Mouse (Mus musculus) embryonic facial prominence, embryonic 10.5 days (tissue): Measurements from ENCODE around the gene Tspan14. TPM values are rescaled to one million over a fixed set of nuclear protein-coding genes. Genes with fewer than 3 reads are reported as not detected.

Source experiments
- DNase-seq: peaks from one replicate; pipeline ENCODE4 v3.0.0-alpha.2; 2017; ENCODE audit warnings: low spot score
- H3K27ac ChIP-seq: fragments of 300-500 bp; sonication (generic); replicated peaks from 2 replicates; pipeline ENCODE4 v1.5.1; 2016; ENCODE audit warnings: mild to moderate bottlenecking
- H3K27me3 ChIP-seq: fragments of 300-500 bp; sonication (generic); replicated peaks from 2 replicates; pipeline ENCODE4 v1.6.1; 2016; ENCODE audit warnings: low read depth, mild to moderate bottlenecking; ENCODE audit not compliant: poor library complexity, severe bottlenecking
- H3K36me3 ChIP-seq: fragments of 300-500 bp; sonication (generic); replicated peaks from 2 replicates; pipeline ENCODE4 v1.6.1; 2016; ENCODE audit warnings: mild to moderate bottlenecking, moderate library complexity
- H3K4me1 ChIP-seq: fragments of 300-500 bp; sonication (generic); 2 replicates; pipeline ENCODE4 v1.6.1; 2016
- H3K4me3 ChIP-seq: fragments of 300-500 bp; sonication (generic); 2 replicates; pipeline ENCODE4 v1.5.1; 2016; ENCODE audit warnings: mild to moderate bottlenecking, moderate library complexity
- H3K9me3 ChIP-seq: fragments of 300-500 bp; sonication (generic); 2 replicates; pipeline ENCODE4 v1.6.1; 2016; ENCODE audit warnings: mild to moderate bottlenecking
- WGBS: fragments of 180-500 bp; shearing (Covaris S2); methylation state at CpG from one replicate; pipeline ENCODE4 v1.1.7; 2016; 5-methylcytosine and 5-hydroxymethylcytosine counted together
- polyA plus RNA-seq: library from polyadenylated mRNA; unstranded; fragments of >200 nt; fragmentation: Nextera tagmentation; extraction: Ambion mirVana; gene quantifications from 2 replicates; pipeline ENCODE4 v1.2.1, GENCODE M21; 2016

Gene Tspan14
- polyA plus RNA-seq, 1 experiment from 2014 or later = 88.1 TPM

DNA sequence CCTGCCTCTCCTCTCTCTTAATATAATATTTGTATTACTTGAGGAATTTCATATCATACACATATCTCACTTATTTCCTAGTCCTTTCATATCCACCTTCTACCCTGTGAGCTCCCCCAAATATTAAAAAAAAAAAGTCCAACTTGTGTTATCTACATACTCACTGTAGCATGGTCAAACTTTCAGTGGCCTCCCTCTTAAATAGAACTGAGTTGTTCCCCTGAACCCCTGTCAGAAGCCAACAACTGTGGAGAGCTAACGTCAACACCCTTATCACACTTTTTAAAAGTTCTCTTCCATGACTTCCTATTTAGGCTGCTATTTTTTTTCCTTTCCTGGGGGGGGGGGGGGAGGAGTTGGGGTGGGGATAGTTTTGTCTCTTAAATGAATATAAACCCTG lies 80.9 kb downstream of the Tspan14 start:
- Histone ChIP-seq H3K36me3 (no peaks in the 10 kb centered on the region), H3K27me3 (no peaks in the 10 kb centered on the region), H3K4me1 (peaks cover 8% of the 10 kb centered on the region), H3K9me3 (no peaks in the 10 kb centered on the region), H3K4me3 (no peak overlapping the region), H3K27ac (no peak overlapping the region)
- DNase-seq = no peak
- WGBS = 69% methylated on average over 1 of the region's 1 CpGs

DNA sequence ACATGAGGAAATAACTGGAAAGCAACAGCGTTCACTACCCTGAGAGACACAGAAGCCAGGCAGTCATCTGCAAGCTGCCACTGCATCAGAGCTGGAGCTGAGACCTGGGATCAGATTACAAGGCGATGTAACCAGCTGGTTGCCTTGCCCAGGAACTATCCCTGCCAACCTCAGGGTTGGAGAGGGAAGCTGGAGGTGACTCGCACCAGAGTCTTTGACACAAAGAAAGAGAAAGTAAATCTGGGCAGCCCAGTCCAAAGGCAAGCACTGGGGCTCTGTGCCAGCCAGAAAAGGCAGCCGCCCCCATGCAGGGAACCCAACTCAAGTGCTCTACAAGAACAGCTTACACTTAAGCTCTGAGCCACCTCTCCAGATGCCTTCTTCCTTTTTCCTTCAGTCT lies 81.4 kb downstream of the Tspan14 start:
- H3K27me3 ChIP-seq = no peaks in the 10 kb centered on the region
- WGBS = 31% methylated on average over 4 of the region's 4 CpGs
- H3K4me3 ChIP-seq = no peak overlapping the region
- no peaks in the 10 kb centered on the region for H3K36me3 ChIP-seq
- peaks cover 8% of the 10 kb centered on the region for H3K4me1 ChIP-seq
- no peaks in the 10 kb centered on the region for H3K9me3 ChIP-seq
- no peak for DNase-seq
- no peak overlapping the region for H3K27ac ChIP-seq

DNA sequence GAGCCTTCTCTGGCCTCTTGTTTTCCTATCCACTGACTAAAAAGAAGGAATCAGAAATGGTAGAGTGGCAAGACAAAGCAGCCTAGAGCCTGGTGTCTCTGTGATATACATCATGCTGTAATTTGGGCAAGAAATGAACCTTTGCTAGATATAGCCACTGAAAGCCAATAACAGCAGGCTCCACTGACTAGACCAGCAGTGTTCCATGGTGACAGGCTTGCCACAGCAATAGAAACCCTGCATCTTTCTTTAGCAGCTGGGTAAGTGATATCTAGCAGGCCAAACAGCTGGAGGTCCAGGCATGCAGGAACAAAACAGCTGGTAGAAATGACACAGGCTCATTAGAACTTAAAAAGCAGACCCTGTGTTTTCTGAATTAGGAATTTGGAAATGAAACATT lies 92.0 kb downstream of the Tspan14 start:
- DNase-seq = no peak
- H3K27me3 ChIP-seq = no peaks in the 10 kb centered on the region

DNA sequence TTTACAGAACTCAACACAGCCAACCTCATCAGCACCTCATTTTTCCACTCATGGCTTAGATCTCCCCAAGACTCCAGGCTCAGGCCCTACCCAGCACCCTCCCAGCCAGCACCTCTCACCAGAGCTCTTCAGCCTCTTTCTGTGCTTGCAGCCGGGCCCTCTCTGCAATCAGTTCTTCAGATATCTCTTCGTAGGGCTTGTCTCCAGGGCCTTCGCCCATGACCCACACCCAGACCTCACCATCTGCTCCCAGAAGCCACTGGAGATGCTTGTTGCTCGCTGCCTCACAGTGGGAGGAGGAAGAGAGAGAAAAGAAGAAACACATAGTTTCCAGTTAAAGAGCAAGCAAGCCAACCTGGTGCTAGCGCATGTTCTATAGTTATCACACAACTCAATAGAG lies 92.6 kb downstream of the Tspan14 start:
- WGBS = 85% methylated on average over 5 of the region's 5 CpGs
- no peaks in the 10 kb centered on the region for H3K36me3 ChIP-seq
- no peak for DNase-seq
- H3K4me1 ChIP-seq = no peaks in the 10 kb centered on the region
- H3K4me3 ChIP-seq = no peak overlapping the region
- no peak overlapping the region for H3K27ac ChIP-seq
- H3K9me3 ChIP-seq = no peaks in the 10 kb centered on the region
- no peaks in the 10 kb centered on the region for H3K27me3 ChIP-seq

More for the DNA sequence above, 92.0 kb downstream of the Tspan14 start:
- Histone ChIP-seq H3K27ac (no peak overlapping the region), H3K4me3 (no peak overlapping the region), H3K36me3 (no peaks in the 10 kb centered on the region), H3K4me1 (no peaks in the 10 kb centered on the region), H3K9me3 (no peaks in the 10 kb centered on the region)

DNA sequence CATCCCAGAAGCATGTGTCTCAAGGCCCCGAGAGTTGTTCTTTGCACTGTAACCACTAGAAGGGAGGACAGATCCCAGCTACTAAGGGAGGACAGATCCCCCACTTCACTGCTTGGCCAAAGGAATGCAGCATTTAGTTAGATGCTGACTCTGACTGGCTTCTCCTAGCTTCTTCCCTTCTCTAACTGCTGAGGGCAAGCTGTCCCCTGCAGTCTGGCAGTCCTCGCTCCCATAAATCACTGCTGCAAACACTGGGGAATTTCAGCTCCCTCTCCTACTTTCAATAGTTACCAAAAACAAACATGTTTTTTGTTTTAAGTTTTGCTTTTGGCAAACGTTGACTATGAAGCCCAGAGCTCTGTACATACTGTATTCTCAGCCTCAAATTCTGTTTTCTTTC lies 96.0 kb downstream of the Tspan14 start:
- H3K27me3 ChIP-seq = no peaks in the 10 kb centered on the region
- DNase-seq = no peak
- H3K27ac ChIP-seq = no peak overlapping the region
- no peak overlapping the region for H3K4me3 ChIP-seq
- WGBS = 76% methylated on average over 3 of the region's 3 CpGs
- H3K36me3 ChIP-seq = no peaks in the 10 kb centered on the region
- H3K9me3 ChIP-seq = no peaks in the 10 kb centered on the region
- no peaks in the 10 kb centered on the region for H3K4me1 ChIP-seq

DNA sequence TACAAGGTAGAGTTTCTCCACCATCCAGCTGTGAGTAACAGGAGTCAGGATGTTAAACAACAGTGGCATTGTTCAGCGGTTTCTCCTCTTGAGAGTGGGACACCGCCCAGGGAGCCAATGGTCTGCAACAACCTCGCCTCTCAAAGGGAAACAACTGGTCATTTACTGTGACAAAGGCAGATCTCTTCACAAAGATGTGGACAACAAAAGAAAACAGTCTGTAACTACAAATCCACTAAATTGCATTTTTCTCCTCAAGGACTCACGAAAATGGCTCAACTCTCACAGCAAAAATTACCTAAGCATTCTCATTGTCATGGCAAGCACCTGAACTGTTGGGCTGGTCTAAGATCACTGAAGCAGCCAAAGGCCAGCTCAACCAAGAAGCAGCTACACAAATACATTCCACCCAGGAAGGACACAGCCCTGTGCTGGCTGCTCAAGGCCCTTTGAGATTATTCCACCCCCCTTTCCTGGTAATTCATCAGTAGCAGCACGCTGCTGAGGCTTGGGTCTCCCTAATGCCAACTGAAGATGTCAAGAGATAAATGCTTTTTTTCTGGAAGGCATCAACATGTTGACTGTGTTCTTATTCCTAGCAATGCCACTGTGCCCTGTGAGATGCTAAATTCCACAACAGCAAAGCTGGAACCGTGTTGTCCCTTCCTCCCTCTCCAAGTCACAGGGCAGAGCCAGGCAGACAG lies 101.6 kb downstream of the Tspan14 start:
- no peak overlapping the region for H3K27ac ChIP-seq
- 38% methylated on average over 6 of the region's 6 CpGs for WGBS
- no peaks in the 10 kb centered on the region for H3K27me3 ChIP-seq
- no peak overlapping the region for H3K4me3 ChIP-seq
- H3K9me3 ChIP-seq = no peaks in the 10 kb centered on the region
- no peak for DNase-seq
- H3K4me1 ChIP-seq = no peaks in the 10 kb centered on the region; the same call in 1 of the 2 replicates
- H3K36me3 ChIP-seq = no peaks in the 10 kb centered on the region

DNA sequence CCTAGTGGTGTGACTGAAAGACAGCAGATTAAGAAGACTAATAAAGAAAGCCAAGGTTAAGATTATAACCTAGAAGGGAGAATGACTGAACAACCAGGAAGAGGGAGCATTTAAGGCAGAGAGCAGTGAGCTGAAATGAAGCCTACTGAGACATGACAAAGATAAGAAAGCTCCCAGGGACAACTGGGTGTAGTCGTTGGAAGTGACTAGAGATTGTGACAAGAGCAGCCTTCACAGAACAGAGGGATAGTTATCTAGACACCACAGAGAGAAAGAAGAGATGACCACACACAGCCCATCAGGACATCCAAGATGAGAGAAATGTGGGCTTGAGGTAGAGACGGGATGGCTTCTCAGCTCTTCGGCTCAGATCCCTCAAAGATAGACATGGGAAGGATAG lies 102.9 kb downstream of the Tspan14 start:
- Histone ChIP-seq H3K27me3 (no peaks in the 10 kb centered on the region), H3K36me3 (no peaks in the 10 kb centered on the region), H3K9me3 (no peaks in the 10 kb centered on the region), H3K4me3 (no peak overlapping the region), H3K4me1 (no peaks in the 10 kb centered on the region; the same call in 1 of the 2 replicates), H3K27ac (no peak overlapping the region)
- DNase-seq = no peak
- 81% methylated on average over 3 of the region's 3 CpGs for WGBS

DNA sequence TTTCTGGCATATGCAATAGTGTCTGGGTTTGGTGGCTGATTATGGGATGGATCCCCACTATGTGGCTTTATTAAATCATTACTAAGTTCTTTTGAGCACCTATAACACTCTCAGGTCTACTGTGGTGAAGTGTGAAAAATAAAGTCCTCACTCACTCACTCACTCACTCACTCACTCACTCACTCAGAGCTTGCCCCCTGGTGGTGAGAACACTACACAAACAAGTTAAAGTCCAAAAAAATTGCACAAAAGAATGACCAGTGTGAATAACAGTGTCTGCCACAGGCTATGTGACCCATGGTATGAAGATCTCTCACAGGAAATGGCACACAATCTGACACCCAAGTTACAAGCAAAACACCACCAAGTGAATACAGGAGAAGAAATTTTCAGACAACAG lies 103.6 kb downstream of the Tspan14 start:
- Histone ChIP-seq H3K4me1 (no peaks in the 10 kb centered on the region; the same call in 1 of the 2 replicates), H3K9me3 (no peaks in the 10 kb centered on the region), H3K4me3 (no peak overlapping the region), H3K36me3 (no peaks in the 10 kb centered on the region), H3K27me3 (no peaks in the 10 kb centered on the region), H3K27ac (no peak overlapping the region)
- no peak for DNase-seq

Other genes starting within 250 kb of the Tspan14 start
- 0.40 and 0.57 TPM in 2 replicates for gene Sh2d4b, start 73.5 kb downstream of the Tspan14 start, polyA plus RNA-seq
- 36.6 and 40.1 TPM in 2 replicates for gene Fam213a, start 47.0 kb upstream of the Tspan14 start, polyA plus RNA-seq
- 0.19 TPM in 1 of 2 replicates, not detected in the other for gene Dydc2, start 102.4 kb upstream of the Tspan14 start, polyA plus RNA-seq
- not detected in 2 replicates for gene Dydc1, start 106.1 kb upstream of the Tspan14 start, polyA plus RNA-seq
- not detected in 2 replicates for gene Mat1a, start 138.2 kb upstream of the Tspan14 start, polyA plus RNA-seq
- not detected in 2 replicates for gene Sftpa1, start 165.0 kb upstream of the Tspan14 start, polyA plus RNA-seq
- gene Mbl1, start 184.7 kb upstream of the Tspan14 start, polyA plus RNA-seq = not detected in 2 replicates
- not detected in 2 replicates for gene Sftpd, start 218.3 kb upstream of the Tspan14 start, polyA plus RNA-seq